Mouse (Mus musculus): ENCODE data around the gene Cry2. TPM values are rescaled to one million over a fixed set of nuclear protein-coding genes. Genes with fewer than 3 reads are reported as not detected.
A peak's percentile ranks its signal among the peaks of the same experiment; 100 is the strongest.
"Not testable (repeated sequence)": the region's sequence is repeated elsewhere in the genome, so short reads cannot be mapped to it uniquely, and the experiment has no call there.

The Cry2 gene
- 27.1 TPM in 2 replicates for polyA plus RNA-seq (2016; fragmentation: Nextera tagmentation; extraction: Ambion mirVana)

DNA sequence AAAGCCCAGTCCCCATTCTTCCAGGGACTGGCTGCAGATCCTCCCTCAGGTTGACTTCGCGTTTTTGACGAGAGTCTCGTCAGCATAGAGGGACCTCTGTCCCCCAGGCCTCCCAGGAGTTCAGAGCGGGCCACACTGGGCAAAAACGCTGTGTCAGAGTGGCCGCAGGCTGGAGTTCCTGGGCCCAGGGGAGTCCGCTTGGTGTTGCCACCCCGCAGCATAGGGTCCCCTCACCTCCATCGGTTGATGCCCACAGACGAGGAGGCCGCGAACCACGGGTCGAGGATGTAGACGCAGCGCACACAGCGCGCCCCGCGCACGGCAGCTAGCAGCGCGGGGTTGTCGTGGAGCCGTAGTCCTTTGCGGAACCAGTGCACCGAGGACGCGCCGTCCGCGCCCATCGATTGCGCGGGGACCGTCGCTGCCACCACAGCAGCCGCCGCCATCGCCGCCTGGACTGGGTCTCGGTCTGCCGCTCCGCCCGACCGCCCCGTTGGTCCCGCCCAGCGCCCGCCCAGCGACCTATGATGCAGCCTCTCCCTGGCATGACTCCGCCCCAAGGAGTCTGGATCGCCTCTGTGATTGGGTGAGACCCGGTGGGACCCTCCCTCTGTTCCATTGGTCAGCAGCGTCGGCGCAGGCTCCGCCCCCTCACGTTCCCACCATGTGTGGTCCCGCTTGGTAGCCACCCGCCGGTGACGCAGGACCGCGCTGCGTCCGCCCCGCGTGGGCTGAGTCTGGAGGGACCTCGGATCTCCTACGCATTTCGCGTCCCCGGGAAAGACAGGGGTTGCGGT is at the start of gene Cry2:
Gene Cry2, minus strand, starts transcription at position 466 of the 797 bp plus-strand sequence.
- H3K4me3 ChIP-seq (replicated peaks) = peak within 1 kb of the TSS; percentile 83
- under 1% methylated on average over 76 of the region's 76 CpGs for WGBS
- H3K9me3 ChIP-seq = peaks cover 4% of the 10 kb centered on the region; the same call in 1 of the 2 replicates
- peaks cover 6% of the 10 kb centered on the region; the same call in 1 of the 2 replicates for H3K27me3 ChIP-seq
- 0 out of 2 replicates have a peak within 1 kb of the TSS, but pooled peaks have one; percentile 51 for H3K27ac ChIP-seq
- ATAC-seq (ENCODE audit: insufficient number of reproducible peaks, insufficient read depth, low FRiP score, low TSS enrichment, low read depth) = peak; percentile 97
- peaks cover 29% of the 10 kb centered on the region for H3K4me1 ChIP-seq (replicated peaks)
- peak within 1 kb of the TSS; percentile 73 for H3K9ac ChIP-seq (replicated peaks)
- H3K36me3 ChIP-seq = no peaks in the 10 kb centered on the region; the same call in 1 of the 2 replicates
- peak within 1 kb of the TSS; percentile 72 for H3K4me2 ChIP-seq

DNA sequence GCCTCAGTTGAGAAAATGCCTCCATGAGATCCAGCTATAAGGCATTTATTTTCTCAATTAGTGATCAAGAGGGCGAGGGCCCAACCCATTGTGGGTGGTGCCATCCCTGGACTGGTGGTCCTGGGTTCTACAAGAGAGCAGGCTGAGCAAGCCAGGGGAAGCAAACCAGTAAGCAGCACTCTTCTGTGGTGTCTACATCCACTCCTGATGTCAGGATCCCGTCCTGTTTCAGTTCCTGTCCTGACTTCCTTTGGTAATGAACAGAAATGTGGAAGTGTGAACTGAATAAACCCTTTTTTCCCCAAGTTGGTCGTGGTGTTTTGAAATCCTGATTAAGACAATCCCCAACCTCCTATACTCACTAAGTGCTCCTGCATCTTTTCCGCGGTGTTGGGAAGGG is 49.7 kb upstream of the Cry2 start:
- no peak overlapping the region for H3K4me3 ChIP-seq (replicated peaks)
- H3K27me3 ChIP-seq = peaks cover 53% of the 10 kb centered on the region
- H3K9ac ChIP-seq (replicated peaks) = no peak overlapping the region
- no peak overlapping the region for H3K27ac ChIP-seq
- H3K9me3 ChIP-seq = no peaks in the 10 kb centered on the region
- H3K4me2 ChIP-seq = no peak overlapping the region
- WGBS = 37% methylated on average over 5 of the region's 5 CpGs
- H3K4me1 ChIP-seq (replicated peaks) = peaks cover 15% of the 10 kb centered on the region
- no peak for ATAC-seq (ENCODE audit: insufficient number of reproducible peaks, insufficient read depth, low FRiP score, low TSS enrichment, low read depth)
- no peaks in the 10 kb centered on the region for H3K36me3 ChIP-seq

- H3K9ac ChIP-seq (replicated peaks) = no peak overlapping the region
- H3K36me3 ChIP-seq = no peaks in the 10 kb centered on the region
- H3K4me2 ChIP-seq = no peak overlapping the region
- H3K4me3 ChIP-seq (replicated peaks) = no peak overlapping the region
- peaks cover 46% of the 10 kb centered on the region for H3K27me3 ChIP-seq
- ATAC-seq (ENCODE audit: insufficient number of reproducible peaks, insufficient read depth, low FRiP score, low TSS enrichment, low read depth) = no peak
- H3K27ac ChIP-seq = no peak overlapping the region
- 42% methylated on average over 1 of the region's 1 CpGs for WGBS
- peaks cover 20% of the 10 kb centered on the region for H3K4me1 ChIP-seq (replicated peaks)
- H3K9me3 ChIP-seq = no peaks in the 10 kb centered on the region
These were observed 48.7 kb upstream of the Cry2 start for GRCm38 (mm10) chr2:92482551-92482950.

- H3K9ac ChIP-seq (replicated peaks) = no peak overlapping the region
- ATAC-seq (ENCODE audit: insufficient number of reproducible peaks, insufficient read depth, low FRiP score, low TSS enrichment, low read depth) = no peak
- WGBS = 86% methylated on average over 4 of the region's 4 CpGs
These were observed 44.5 kb upstream of the Cry2 start for GRCm38 (mm10) chr2:92478313-92478688.

GRCm38 (mm10) chr2:92477672-92478312 is 43.9 kb upstream of the Cry2 start:
- Histone ChIP-seq H3K4me2 (no peak overlapping the region), H3K27me3 (peaks cover 6% of the 10 kb centered on the region), H3K9me3 (no peaks in the 10 kb centered on the region), H3K4me1 (replicated peaks) (0 out of 2 replicates have a peak, but pooled peaks cover 6% of the 10 kb centered on the region), H3K27ac (0 out of 2 replicates have a peak overlapping the region, but pooled peaks have one; percentile 24), H3K9ac (replicated peaks) (no peak overlapping the region), H3K36me3 (no peaks in the 10 kb centered on the region), H3K4me3 (replicated peaks) (no peak overlapping the region)
- WGBS = 79% methylated on average over 12 of the region's 12 CpGs
- ATAC-seq (ENCODE audit: insufficient number of reproducible peaks, insufficient read depth, low FRiP score, low TSS enrichment, low read depth) = peak; percentile 59; the same call in 1 of the 2 replicates

More at GRCm38 (mm10) chr2:92478313-92478688, 44.5 kb upstream of the Cry2 start:
- Histone ChIP-seq H3K27me3 (peaks cover 11% of the 10 kb centered on the region), H3K9me3 (no peaks in the 10 kb centered on the region), H3K27ac (no peak overlapping the region), H3K4me3 (replicated peaks) (no peak overlapping the region), H3K4me2 (no peak overlapping the region), H3K36me3 (no peaks in the 10 kb centered on the region), H3K4me1 (replicated peaks) (0 out of 2 replicates have a peak, but pooled peaks cover 6% of the 10 kb centered on the region)

DNA sequence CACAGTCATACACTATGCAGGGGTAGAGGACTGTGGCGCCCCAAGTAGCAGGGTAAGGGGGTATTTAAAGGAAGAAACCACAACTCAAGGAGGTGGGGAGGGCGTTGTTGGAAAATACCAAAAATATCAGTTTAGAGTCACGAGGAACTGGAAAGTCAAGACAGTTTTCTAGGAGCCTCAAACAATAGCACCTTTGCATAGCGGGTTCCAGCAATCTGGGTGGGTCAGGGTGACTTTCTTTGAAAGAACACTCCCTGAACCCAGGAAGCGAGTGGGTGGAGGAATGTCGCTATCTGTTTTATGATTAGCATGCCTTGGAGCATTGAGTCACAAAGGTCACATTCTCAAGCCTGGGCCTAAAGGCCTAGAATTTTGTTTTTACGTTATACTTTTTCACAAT is 42.7 kb upstream of the Cry2 start:
- 83% methylated on average over 7 of the region's 7 CpGs for whole genome bisulfite sequencing
- not testable (repeated sequence) for H3K4me2 ChIP-seq

DNA sequence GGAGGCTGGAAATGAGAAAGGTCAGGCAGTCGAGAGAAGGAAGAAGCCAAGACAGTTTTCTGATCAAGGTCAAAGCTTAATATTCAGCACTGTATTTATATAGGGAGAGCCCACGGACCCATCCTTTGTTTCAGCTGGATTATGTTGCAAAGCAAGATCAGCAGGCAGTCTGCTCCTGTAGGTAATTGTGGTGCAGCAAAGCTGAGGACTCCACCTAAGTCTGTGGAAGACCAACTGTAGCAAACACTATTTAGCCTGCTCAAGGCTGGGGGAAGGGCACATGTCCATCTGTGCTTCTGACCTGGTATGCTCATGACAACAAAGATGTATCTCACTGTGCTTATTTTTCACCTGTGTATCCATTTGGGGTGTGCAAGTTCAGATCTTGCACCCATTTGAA is 41.9 kb upstream of the Cry2 start:
- 64% methylated on average over 2 of the region's 2 CpGs for WGBS
- ATAC-seq (ENCODE audit: insufficient number of reproducible peaks, insufficient read depth, low FRiP score, low TSS enrichment, low read depth) = no peak
- no peaks in the 10 kb centered on the region for H3K27me3 ChIP-seq

More for the DNA sequence above, 42.7 kb upstream of the Cry2 start:
- H3K36me3 ChIP-seq; ATAC-seq (ENCODE audit: insufficient number of reproducible peaks, insufficient read depth, low FRiP score, low TSS enrichment, low read depth); H3K27ac ChIP-seq; H3K27me3 ChIP-seq; H3K9me3 ChIP-seq; H3K4me3 ChIP-seq (replicated peaks); H3K4me1 ChIP-seq (replicated peaks); H3K9ac ChIP-seq (replicated peaks): not testable (repeated sequence)

DNA sequence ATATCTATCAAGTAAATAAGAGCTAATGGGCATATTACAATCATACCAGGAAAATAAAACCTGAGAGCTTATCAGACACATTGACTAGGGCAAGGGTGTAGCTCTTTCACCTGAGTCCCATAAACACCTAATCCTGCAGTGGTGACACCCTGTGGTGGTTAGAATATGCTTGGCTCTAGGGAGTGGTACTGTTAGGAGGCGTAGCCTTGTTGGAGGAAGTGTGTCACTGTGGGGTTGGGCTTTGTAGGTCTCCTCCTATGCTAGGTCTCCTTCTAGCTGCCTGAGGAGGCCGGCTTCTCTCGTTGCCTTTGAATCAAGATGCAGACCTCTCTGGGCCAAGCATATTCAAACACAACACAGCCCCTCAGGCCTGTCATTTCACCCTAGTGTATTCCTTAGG is 41.1 kb upstream of the Cry2 start:
- no peaks in the 10 kb centered on the region for H3K36me3 ChIP-seq
- H3K4me2 ChIP-seq = no peak overlapping the region
- H3K9ac ChIP-seq (replicated peaks) = no peak overlapping the region
- no peaks in the 10 kb centered on the region for H3K27me3 ChIP-seq
- 0 out of 2 replicates have a peak, but pooled peaks cover 6% of the 10 kb centered on the region for H3K4me1 ChIP-seq (replicated peaks)
- no peak overlapping the region for H3K27ac ChIP-seq
- 70% methylated on average over 3 of the region's 3 CpGs for WGBS
- no peak overlapping the region for H3K4me3 ChIP-seq (replicated peaks)
- ATAC-seq (ENCODE audit: insufficient number of reproducible peaks, insufficient read depth, low FRiP score, low TSS enrichment, low read depth) = no peak
- H3K9me3 ChIP-seq = no peaks in the 10 kb centered on the region

More for the DNA sequence above, 41.9 kb upstream of the Cry2 start:
- no peak overlapping the region for H3K4me2 ChIP-seq
- no peaks in the 10 kb centered on the region for H3K9me3 ChIP-seq
- H3K4me1 ChIP-seq (replicated peaks) = 0 out of 2 replicates have a peak, but pooled peaks cover 6% of the 10 kb centered on the region
- H3K36me3 ChIP-seq = no peaks in the 10 kb centered on the region
- no peak overlapping the region for H3K9ac ChIP-seq (replicated peaks)
- no peak overlapping the region for H3K4me3 ChIP-seq (replicated peaks)
- no peak overlapping the region for H3K27ac ChIP-seq

- no peak overlapping the region for H3K9ac ChIP-seq (replicated peaks)
- no peak for ATAC-seq (ENCODE audit: insufficient number of reproducible peaks, insufficient read depth, low FRiP score, low TSS enrichment, low read depth)
- H3K9me3 ChIP-seq = no peaks in the 10 kb centered on the region
- no peak overlapping the region for H3K27ac ChIP-seq
- no peak overlapping the region for H3K4me2 ChIP-seq
- WGBS = 84% methylated on average over 12 of the region's 12 CpGs
- H3K27me3 ChIP-seq = no peaks in the 10 kb centered on the region
- no peaks in the 10 kb centered on the region for H3K36me3 ChIP-seq
- no peak overlapping the region for H3K4me3 ChIP-seq (replicated peaks)
- H3K4me1 ChIP-seq (replicated peaks) = no peaks in the 10 kb centered on the region
These were observed 38.2 kb upstream of the Cry2 start for GRCm38 (mm10) chr2:92471886-92472670.

DNA sequence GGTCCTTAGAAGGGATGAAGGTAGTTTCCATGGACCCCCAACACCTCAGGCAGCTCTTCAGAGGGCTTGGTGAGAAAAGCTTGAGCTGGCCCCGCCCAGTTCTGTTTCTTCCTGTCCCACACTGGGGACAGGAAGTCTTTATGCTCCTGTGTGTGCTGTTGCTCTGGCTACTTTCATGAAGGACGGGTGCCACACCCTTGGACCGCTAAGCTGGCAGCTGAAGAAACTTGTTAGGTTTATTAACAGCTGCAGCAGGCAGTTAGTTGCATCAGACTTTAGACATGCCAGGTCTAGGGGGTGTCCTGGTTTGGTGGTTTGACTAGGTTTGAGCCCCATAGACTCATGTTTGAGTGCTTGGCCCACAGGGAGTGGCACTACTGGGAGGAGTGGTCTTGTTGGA is 30.8 kb upstream of the Cry2 start:
- no peak overlapping the region for H3K27ac ChIP-seq
- H3K4me3 ChIP-seq (replicated peaks) = no peak overlapping the region
- H3K4me2 ChIP-seq = no peak overlapping the region
- H3K36me3 ChIP-seq = no peaks in the 10 kb centered on the region
- no peak for ATAC-seq (ENCODE audit: insufficient number of reproducible peaks, insufficient read depth, low FRiP score, low TSS enrichment, low read depth)
- no peaks in the 10 kb centered on the region for H3K9me3 ChIP-seq
- no peak overlapping the region for H3K9ac ChIP-seq (replicated peaks)
- H3K4me1 ChIP-seq (replicated peaks) = peaks cover 8% of the 10 kb centered on the region
- peaks cover 29% of the 10 kb centered on the region for H3K27me3 ChIP-seq
- 76% methylated on average over 3 of the region's 3 CpGs for WGBS

GRCm38 (mm10) chr2:92461215-92461614 is 27.4 kb upstream of the Cry2 start:
- ATAC-seq (ENCODE audit: insufficient number of reproducible peaks, insufficient read depth, low FRiP score, low TSS enrichment, low read depth) = no peak
- peaks cover 28% of the 10 kb centered on the region for H3K4me1 ChIP-seq (replicated peaks)
- WGBS = 71% methylated on average over 1 of the region's 1 CpGs
- H3K36me3 ChIP-seq = no peaks in the 10 kb centered on the region
- H3K4me2 ChIP-seq = no peak overlapping the region
- H3K27ac ChIP-seq = no peak overlapping the region
- H3K4me3 ChIP-seq (replicated peaks) = no peak overlapping the region
- peaks cover 29% of the 10 kb centered on the region for H3K27me3 ChIP-seq
- no peak overlapping the region for H3K9ac ChIP-seq (replicated peaks)
- H3K9me3 ChIP-seq = no peaks in the 10 kb centered on the region
